Mouse (Mus musculus) liver, postnatal 0 days (tissue): ENCODE data around the gene Il1b.

Experiments
- CTCF ChIP-seq: sonication (generic); IDR thresholded peaks from 2 replicates; pipeline ENCODE4 v1.5.1; 2016; ENCODE audit warnings: antibody characterized with exemption, low read depth
- EP300 ChIP-seq: IDR thresholded peaks from 2 replicates; pipeline ENCODE4 v1.6.1; 2016; ENCODE audit warnings: antibody characterized with exemption, low read depth, mild to moderate bottlenecking

DNA sequence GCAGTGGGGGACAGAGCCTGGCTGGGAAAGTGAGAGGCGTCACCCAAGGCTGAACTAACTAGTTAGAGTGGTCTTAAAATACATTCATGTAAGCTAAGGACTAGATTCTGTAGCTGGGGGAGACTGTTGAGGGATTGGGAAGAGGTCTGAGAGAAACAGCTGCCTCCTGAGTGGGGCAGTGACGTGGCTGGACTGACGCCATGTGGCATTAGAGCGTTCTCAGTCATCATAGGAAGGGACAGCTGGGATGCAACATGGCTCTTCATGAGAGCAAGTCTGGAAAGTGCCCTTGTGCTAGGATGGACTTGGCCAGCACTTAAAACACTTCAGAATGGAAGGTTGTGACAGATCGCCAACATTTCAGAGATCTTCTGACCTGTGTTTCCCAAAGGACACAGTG is 2.1 kb downstream of the Il1b start:
- no peak for TF ChIP-seq EP300
- no peak for TF ChIP-seq CTCF
